Mouse (Mus musculus) CH12.LX (cell line): Measurements from ENCODE around the gene Tmem171. TPM values are rescaled to one million over a fixed set of nuclear protein-coding genes. Genes with fewer than 3 reads are reported as not detected.

ENCODE experiments used
- DNase-seq: peaks from one replicate; pipeline ENCODE4 v3.0.0-alpha.2; 2013; ENCODE audit errors: extremely low read depth
- H3K27ac ChIP-seq: 2 replicates; pipeline ENCODE4 v1.5.1; 2012; ENCODE audit warnings: low read depth, mild to moderate bottlenecking, control low read depth, moderate library complexity; ENCODE audit not compliant: insufficient read depth
- H3K27me3 ChIP-seq: replicated peaks from 2 replicates; pipeline ENCODE3; 2012; ENCODE audit warnings: inconsistent platforms
- H3K36me3 ChIP-seq, 2 experiments: replicated peaks in 1 of 2; 2 replicates each; pipeline versions ENCODE3 to v1.6.1; 2012; ENCODE audit warnings: inconsistent platforms in 1 of 2, low read length in 1 of 2, mild to moderate bottlenecking in 1 of 2, mixed read lengths in 1 of 2, moderate library complexity in 1 of 2; ENCODE audit not compliant: control insufficient read depth in 1 of 2, insufficient read depth in 1 of 2
- H3K4me1 ChIP-seq, 2 experiments: 2 replicates each; pipeline ENCODE4 v1.6.1; 2012; ENCODE audit warnings: inconsistent platforms in 1 of 2, moderate library complexity in 1 of 2; ENCODE audit not compliant: insufficient read depth in 2 of 2, control insufficient read depth in 1 of 2
- H3K4me2 ChIP-seq: 2 replicates; pipeline ENCODE4 v1.6.1; 2012; ENCODE audit warnings: low read depth, mild to moderate bottlenecking, control low read depth; ENCODE audit not compliant: poor library complexity, insufficient read depth, severe bottlenecking
- H3K4me3 ChIP-seq, 3 experiments: fragments of 150-350 bp in 1 of 3; sonication (generic) in 1 of 3; replicated peaks in 1 of 3; 2 replicates each; pipeline versions ENCODE3 to v1.5.1; 2011 to 2012; ENCODE audit warnings: low read depth in 2 of 3, low read length in 2 of 3, mild to moderate bottlenecking in 2 of 3, moderate library complexity in 2 of 3, control low read depth in 1 of 3, improper control_type of control experiment in 1 of 3, inconsistent platforms in 1 of 3, mixed read lengths in 1 of 3; ENCODE audit not compliant: poor library complexity in 1 of 3
- H3K79me2 ChIP-seq: replicated peaks from 2 replicates; pipeline ENCODE4 v1.6.1; 2012; ENCODE audit warnings: mild to moderate bottlenecking, moderate library complexity; ENCODE audit not compliant: control insufficient read depth, poor library complexity, insufficient read depth, severe bottlenecking; ENCODE audit errors: extremely low read depth
- H3K9ac ChIP-seq: 2 replicates; pipeline ENCODE4 v1.6.1; 2012; ENCODE audit warnings: low read depth, mild to moderate bottlenecking, control low read depth, moderate library complexity; ENCODE audit not compliant: insufficient read depth
- H3K9me3 ChIP-seq: replicated peaks from 2 replicates; pipeline ENCODE3; 2012; ENCODE audit warnings: low read length, inconsistent platforms, mixed read lengths
- BHLHE40 ChIP-seq: IDR thresholded peaks from 2 replicates; pipeline ENCODE4 v1.6.1; 2011; ENCODE audit warnings: mild to moderate bottlenecking, low read depth, low read length, improper control_type of control experiment
- CHD1 ChIP-seq: IDR thresholded peaks from 2 replicates; pipeline ENCODE4 v1.6.1; 2012; ENCODE audit warnings: low read depth, low read length, improper control_type of control experiment, inconsistent platforms
- EP300 ChIP-seq: IDR thresholded peaks from 2 replicates; pipeline ENCODE4 v1.6.1; 2011; ENCODE audit warnings: low read length, improper control_type of control experiment
- GABPA ChIP-seq: IDR thresholded peaks from 2 replicates; pipeline ENCODE4 v1.6.1; 2012; ENCODE audit warnings: low read depth, low read length, improper control_type of control experiment, inconsistent platforms; ENCODE audit not compliant: insufficient replicate concordance
- IRF4 ChIP-seq: IDR thresholded peaks from 2 replicates; pipeline ENCODE4 v1.6.1; 2014; ENCODE audit warnings: low read depth, mild to moderate bottlenecking, inconsistent platforms, low read length, improper control_type of control experiment
- JUN ChIP-seq: IDR thresholded peaks from 2 replicates; pipeline ENCODE4 v1.6.1; 2011; ENCODE audit warnings: low read depth, mild to moderate bottlenecking, low read length, improper control_type of control experiment, moderate library complexity; ENCODE audit not compliant: insufficient read depth
- JUND ChIP-seq: conservative IDR thresholded peaks from 2 replicates; pipeline ENCODE4 v1.6.1; 2011; ENCODE audit warnings: low read depth, low read length, improper control_type of control experiment
- KAT2A ChIP-seq: IDR thresholded peaks from 2 replicates; pipeline ENCODE4 v1.6.1; 2012; ENCODE audit warnings: low read length, improper control_type of control experiment, inconsistent platforms; ENCODE audit not compliant: insufficient replicate concordance
- MEF2A ChIP-seq: IDR thresholded peaks from 2 replicates; pipeline ENCODE4 v1.6.1; 2014; ENCODE audit warnings: low read depth, mild to moderate bottlenecking, inconsistent platforms, low read length, improper control_type of control experiment, borderline replicate concordance
- MXI1 ChIP-seq: IDR thresholded peaks from 2 replicates; pipeline ENCODE4 v1.6.1; 2011; ENCODE audit warnings: mild to moderate bottlenecking, low read depth, low read length, improper control_type of control experiment
- MYC ChIP-seq: IDR thresholded peaks from 2 replicates; pipeline ENCODE4 v1.6.1; 2011; ENCODE audit warnings: low read depth, mild to moderate bottlenecking, improper control_type of control experiment, low read length
- SIN3A ChIP-seq: IDR thresholded peaks from 2 replicates; pipeline ENCODE4 v1.6.1; 2012; ENCODE audit warnings: low read length, improper control_type of control experiment, inconsistent platforms
- SMC3 ChIP-seq: IDR thresholded peaks from 2 replicates; pipeline ENCODE4 v1.6.1; 2011; ENCODE audit warnings: low read depth, low read length, improper control_type of control experiment
- TBP ChIP-seq: conservative IDR thresholded peaks from 2 replicates; pipeline ENCODE4 v1.6.1; 2011; ENCODE audit warnings: low read depth, low read length, improper control_type of control experiment
- TCF12 ChIP-seq: IDR thresholded peaks from 2 replicates; pipeline ENCODE4 v1.6.1; 2014; ENCODE audit warnings: low read depth, mild to moderate bottlenecking, inconsistent platforms, low read length, improper control_type of control experiment
- UBTF ChIP-seq: IDR thresholded peaks from 2 replicates; pipeline ENCODE4 v1.6.1; 2012; ENCODE audit warnings: low read depth, mild to moderate bottlenecking, inconsistent platforms, low read length, improper control_type of control experiment, moderate library complexity
- USF1 ChIP-seq: IDR thresholded peaks from 2 replicates; pipeline ENCODE4 v1.6.1; 2014; ENCODE audit warnings: low read depth, mild to moderate bottlenecking, inconsistent platforms, low read length, improper control_type of control experiment
- USF2 ChIP-seq: conservative IDR thresholded peaks from 2 replicates; pipeline ENCODE4 v1.6.1; 2011; ENCODE audit warnings: low read depth, low read length, improper control_type of control experiment
- ZC3H11A ChIP-seq: IDR thresholded peaks from 2 replicates; pipeline ENCODE4 v1.6.1; 2012; ENCODE audit warnings: low read depth, mild to moderate bottlenecking, inconsistent platforms, low read length, improper control_type of control experiment
- dilution Hi-C: fragments of 300-500 bp; cut with MboI; formaldehyde crosslinking; loops from 2 replicates; pipeline ENCODE4 v1.14.3; 2020; ENCODE audit warnings: low sequenced_read_pairs; ENCODE audit not compliant: extremely low pct_unique_long_range_greater_than_20kb, extremely low pct_ligation_motif_present
- in situ Hi-C: fragments of 300-500 bp; cut with MboI; formaldehyde crosslinking; loops from 3 replicates; pipeline ENCODE4 v1.14.3; 2019; ENCODE audit warnings: low sequenced_read_pairs, low pct_ligation_motif_present, low pct_unique_long_range_greater_than_20kb, mixed read lengths
- polyA plus RNA-seq: library from polyadenylated mRNA; unstranded; fragments of >175 nt; gene quantifications from 2 replicates; pipeline ENCODE4 v1.2.1, GENCODE M21; 2012; ENCODE audit warnings: low read depth; ENCODE audit not compliant: insufficient read length
- total RNA-seq, 2 experiments: library from RNA; depleted of rRNA; stranded (reverse); fragments of 300-350 nt in 1 of 2; fragments of >200 nt in 1 of 2; gene quantifications; 2 replicates each; pipeline ENCODE4 v1.2.3; 2012 to 2014

Tmem171 gene
- total and polyA plus RNA-seq, 3 experiments = not detected

DNA sequence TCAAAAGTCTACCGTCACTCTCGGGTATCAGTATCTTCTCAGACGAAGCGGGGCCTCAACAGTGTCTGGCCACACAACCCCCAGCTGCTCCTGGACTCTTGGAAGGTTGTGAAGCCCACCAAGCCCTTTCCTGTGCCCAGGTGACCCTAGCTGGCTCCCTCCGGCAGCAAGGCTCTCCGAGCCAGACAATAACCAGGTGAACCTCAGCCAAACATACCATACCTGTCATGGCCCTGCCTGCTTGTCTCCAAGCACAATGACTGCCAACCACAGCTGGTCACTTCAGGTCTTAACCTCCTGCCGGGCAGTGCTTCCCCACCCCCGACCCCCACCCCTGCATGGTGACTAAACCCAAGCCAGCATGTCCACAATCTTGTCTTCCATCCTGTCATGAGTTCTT lies 7.7 kb upstream of the Tmem171 start:
- Histone ChIP-seq H3K36me3 (no peaks in the 10 kb centered on the region), H3K9ac (no peak overlapping the region), H3K27me3 (no peaks in the 10 kb centered on the region), H3K4me3 (no peak overlapping the region), H3K9me3 (no peaks in the 10 kb centered on the region), H3K4me2 (no peak overlapping the region), H3K79me2 (no peaks in the 10 kb centered on the region), H3K4me1 (peaks cover 0 to 9% of the 10 kb centered on the region in 2 experiments; a peak in 2 of 4 replicates), H3K27ac (no peak overlapping the region)
- dilution Hi-C loops (no loop called here), in situ Hi-C loops (no loop called here)
- TF ChIP-seq GABPA (no peak), EP300 (no peak), ZC3H11A (no peak), IRF4 (no peak), TCF12 (no peak), MXI1 (no peak), BHLHE40 (no peak), SMC3 (no peak), USF2 (no peak), CHD1 (no peak), MEF2A (no peak), KAT2A (no peak)
- no peak for DNase-seq

DNA sequence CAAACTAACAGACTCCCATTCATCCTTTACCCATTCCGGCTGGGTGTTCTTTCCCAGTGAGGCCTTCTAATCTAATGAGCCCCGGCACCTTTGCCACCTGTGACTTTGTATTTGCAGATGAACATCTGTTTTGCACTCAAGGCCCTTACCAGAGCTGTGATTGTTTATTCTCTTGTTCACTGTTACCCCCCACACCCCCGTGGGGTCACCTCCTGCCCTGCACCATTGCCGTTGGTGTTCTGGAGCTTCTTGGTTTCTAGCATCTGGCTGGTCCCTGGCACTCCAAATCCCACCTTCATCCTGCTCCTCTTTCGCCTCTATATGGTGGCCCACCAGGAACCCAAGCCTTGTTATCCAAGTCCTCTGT lies 6.7 kb upstream of the Tmem171 start:
- in situ Hi-C loops = no loop called here
- H3K27ac ChIP-seq = no peak overlapping the region
- H3K4me2 ChIP-seq = no peak overlapping the region
- H3K27me3 ChIP-seq = no peaks in the 10 kb centered on the region
- no peaks in the 10 kb centered on the region for H3K36me3 ChIP-seq
- H3K9me3 ChIP-seq = no peaks in the 10 kb centered on the region
- no peak overlapping the region for H3K9ac ChIP-seq
- peaks cover 0 to 9% of the 10 kb centered on the region in 2 experiments; a peak in 2 of 4 replicates for H3K4me1 ChIP-seq
- no peak overlapping the region for H3K4me3 ChIP-seq
- DNase-seq = no peak
- TF ChIP-seq UBTF (no peak), TBP (no peak), MYC (no peak), USF1 (no peak), BHLHE40 (no peak), JUND (no peak), SIN3A (no peak), JUN (no peak)
- TF ChIP-seq, all 38 proteins: peak for 0
- dilution Hi-C loops = no loop called here
- H3K79me2 ChIP-seq = no peaks in the 10 kb centered on the region
